Mouse (Mus musculus) frontal cortex, postnatal 10 days (tissue): ENCODE measurements at regions not wholly inside any gene's neighbourhood (a gene's known extent, or its start where the extent isn't known, plus 50 kb on each side); places are given as distances from the start of the nearest gene placed in this dataset.

Experiments used
- DNase-seq, 2 experiments: peaks; one replicate each; pipeline ENCODE4 v3.0.0; 2022; ENCODE audit warnings: low spot score in 2 of 2, mixed read lengths in 1 of 2

- DNase-seq = no peak
Observed at GRCm38 (mm10) chr2:51014232-51014631, 134.7 kb downstream of the Rnd3 start.

DNA sequence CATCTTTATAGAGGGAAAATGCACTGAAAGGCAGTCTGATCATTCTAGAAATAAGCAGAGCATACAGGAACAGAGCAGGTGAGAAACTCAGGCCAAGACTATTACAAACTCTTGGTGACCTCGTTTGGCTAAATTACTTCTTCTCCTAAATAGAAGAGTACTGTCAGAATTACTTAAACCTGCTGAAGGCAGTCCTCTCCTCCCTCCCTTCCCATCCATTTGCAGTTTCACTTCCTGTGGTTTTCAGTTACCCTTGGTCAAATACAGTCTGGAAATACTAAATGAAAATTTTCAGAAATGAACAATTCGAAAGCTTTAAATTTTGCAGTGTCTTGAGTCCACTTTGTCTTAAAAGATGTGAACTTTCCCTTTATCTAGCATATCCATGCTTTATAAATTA lies 135.8 kb downstream of the Rnd3 start:
- DNase-seq = no peak

DNA sequence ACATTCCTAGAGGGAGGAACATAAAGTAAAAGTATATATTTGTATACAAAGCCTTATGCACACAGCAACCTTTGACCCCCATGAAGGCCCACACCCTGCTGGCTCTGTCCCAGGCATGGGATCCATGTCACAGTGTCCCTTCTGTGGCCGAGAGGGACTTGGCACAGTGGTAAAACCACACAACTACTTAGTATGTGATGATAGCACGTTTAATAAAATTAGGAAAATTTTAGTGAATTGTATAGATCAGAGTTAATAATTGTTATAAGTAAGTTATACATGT lies 140.7 kb downstream of the Rnd3 start:
- DNase-seq = no peak

DNA sequence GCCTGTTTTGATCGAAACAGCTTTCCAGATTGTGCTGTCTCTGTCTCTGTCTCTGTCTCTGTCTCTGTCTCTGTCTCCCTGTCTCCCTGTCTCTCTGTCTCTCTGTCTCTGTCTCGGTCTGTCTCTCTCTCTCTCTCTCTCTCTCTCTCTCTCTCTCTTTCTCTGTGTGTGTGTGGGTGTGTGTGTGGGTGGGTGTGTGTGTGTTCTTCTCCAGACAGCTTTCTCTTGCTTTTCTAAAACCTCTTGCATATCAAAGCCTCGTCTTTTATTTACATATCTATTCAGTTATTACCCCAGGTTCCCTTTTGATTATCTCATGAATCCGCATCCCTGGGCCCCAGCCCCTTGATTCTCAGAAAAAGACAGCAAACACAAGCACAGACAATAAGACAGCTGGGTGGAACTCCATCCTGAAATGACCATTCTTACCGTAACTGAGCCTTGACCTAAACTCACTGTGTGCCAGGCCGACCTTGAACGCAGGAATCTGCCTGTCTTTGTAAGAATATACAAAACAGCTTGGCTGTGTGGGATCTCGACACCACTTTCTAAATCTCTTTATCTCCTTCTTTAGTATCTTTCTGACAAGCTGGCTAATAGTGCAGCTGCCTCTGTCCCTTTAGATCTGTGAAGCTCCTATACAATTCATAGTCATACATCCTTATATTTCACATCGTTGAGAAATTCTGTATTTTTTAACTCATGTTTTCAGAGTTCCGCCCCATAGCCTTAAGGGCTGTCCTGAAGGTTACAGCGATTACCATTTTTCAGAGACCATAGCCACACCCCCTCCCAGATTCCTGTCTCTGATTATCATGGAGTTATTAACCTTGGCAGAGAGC lies 141.3 kb downstream of the Rnd3 start:
- DNase-seq = no peak

- no peak for DNase-seq
Observed at GRCm38 (mm10) chr2:51006818-51007217, 142.1 kb downstream of the Rnd3 start.

GRCm38 (mm10) chr2:51001548-51001947 lies 147.4 kb downstream of the Rnd3 start:
- no peak for DNase-seq

GRCm38 (mm10) chr2:50983883-50984410 lies 165.0 kb downstream of the Rnd3 start:
- DNase-seq = no peak

DNA sequence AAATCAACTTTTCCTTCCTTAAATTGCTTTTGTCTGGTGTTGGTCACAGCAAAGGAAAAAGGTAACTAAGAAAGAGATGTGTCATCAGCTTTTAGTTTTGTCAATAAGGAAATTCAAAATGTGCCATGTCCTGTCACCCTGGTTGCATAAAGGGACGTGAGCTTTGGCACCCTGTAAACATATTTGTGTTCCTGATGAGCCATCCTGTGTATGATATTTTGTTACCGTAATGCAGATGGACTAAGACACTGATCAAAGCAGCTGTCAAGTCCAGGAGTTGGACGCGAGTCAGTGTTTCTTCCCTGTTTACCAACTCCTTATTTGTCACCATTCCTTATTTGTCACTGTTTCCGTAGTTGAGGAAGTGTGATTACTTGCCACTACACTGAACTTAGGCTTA lies 166.3 kb downstream of the Rnd3 start:
- no peak for DNase-seq

GRCm38 (mm10) chr2:50978356-50978755 lies 170.6 kb downstream of the Rnd3 start:
- DNase-seq = no peak

DNA sequence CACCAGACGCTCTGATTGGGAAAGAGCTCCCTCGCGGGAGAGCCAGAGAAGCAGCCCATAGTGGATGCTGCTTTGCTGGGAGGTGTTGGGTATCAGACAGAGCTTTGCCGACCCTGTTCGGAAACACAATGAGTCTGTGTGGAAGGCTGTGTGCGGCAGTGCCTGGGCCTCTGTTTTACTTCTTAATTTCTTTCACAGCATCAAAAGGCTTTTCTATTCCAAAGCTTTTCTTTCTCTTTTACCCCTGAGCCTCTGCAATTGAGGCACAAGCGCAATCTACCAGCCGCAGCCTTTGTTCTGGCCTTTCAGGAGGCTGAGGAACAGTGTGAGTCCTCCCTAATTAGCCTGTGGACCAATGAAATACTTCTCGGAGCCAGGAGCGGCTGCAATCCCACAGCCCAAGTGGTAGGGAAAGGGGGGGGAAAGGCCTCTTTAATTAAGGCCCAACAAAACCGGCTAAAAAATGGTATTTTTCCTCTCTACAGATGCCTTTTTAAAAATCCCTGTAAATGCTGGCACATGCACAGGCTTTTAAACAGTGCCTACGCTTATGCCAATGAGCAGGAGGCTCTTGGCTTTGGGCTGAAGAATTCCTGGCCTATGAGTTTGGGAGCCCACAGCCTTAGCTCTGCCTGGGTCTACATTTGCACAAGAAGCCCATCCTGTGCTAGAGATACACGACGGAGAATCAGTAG lies 177.6 kb downstream of the Rnd3 start:
- DNase-seq = peak; percentile 25 to 27

DNA sequence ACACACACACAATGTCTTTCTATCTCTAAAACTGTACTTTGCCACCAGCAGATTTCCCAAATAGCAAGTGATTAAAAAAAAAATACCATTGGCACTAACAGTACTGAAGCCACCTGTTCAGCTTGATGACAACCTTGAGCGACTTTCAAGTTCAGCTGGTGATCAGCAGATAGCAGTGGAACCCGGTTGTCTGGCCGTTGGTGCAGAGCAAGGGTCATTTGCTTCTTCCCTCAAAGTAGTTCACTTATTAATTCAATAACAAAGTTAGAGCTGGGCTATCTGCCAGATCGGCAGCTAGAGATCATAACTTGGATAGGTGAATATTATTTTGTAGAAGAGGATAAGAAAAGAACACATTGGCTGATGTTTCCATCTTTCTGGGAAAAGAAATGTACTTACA lies 180.5 kb downstream of the Rnd3 start:
- DNase-seq = no peak

DNA sequence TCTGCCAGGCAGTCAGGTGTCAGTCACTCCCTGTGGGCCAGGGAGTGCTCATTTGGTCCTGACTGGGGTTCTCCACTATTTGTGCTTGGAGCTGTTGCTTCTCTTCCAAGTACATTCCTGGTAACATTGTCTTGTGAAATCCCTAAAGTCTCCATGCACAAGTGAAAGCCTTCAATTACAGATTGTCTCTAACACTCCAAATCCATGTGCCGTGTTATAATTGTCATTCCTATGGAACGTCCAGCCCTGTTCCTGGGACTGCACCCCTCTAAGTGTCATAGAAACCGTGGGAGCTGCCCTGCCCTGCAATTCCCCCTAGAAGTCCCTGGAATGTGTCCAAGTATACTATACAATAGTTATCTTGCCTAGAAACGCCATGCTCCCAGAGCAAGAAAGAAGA lies 181.1 kb downstream of the Rnd3 start:
- no peak for DNase-seq

GRCm38 (mm10) chr2:50967133-50967532 lies 181.8 kb downstream of the Rnd3 start:
- DNase-seq = no peak

GRCm38 (mm10) chr2:50965485-50966017 lies 183.4 kb downstream of the Rnd3 start:
- DNase-seq = no peak

DNA sequence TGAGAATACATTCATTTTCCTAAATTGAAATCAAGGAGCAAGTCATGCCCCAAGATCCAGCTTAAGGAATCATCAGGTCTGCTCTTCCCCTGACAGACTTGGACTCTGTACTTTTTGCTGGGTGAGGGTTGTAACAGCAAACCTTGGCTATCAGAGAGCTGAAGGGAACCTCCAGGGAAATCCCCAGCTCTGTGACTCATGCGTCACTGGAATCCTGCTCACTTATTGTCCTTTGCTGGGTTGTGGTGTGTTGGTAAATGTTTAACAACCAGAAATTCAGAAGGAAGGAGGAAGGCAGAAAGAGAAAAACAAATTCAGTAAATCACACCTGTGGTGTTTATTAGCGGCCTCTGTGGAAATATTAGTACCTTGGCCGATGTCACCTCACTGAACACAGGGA lies 184.8 kb downstream of the Rnd3 start:
- no peak for DNase-seq

DNA sequence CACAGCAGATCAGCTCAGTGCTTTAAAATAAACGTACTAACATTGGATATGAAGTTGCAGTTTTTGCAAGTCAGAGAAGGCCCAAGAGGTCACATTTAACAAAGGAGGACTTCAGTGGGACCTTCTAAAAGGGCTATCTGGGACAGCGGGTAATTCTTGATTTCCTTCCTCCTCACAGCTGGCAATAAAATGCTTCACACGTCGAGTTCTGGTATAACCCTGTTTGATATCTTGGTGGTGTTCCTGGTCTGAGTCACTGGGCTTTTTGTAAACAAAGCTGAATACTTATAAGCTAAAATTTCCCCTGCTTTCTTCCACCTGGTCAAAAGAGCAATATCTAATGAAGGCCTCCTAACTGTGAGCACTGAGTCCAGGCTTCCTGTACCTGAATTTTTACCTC lies 187.9 kb downstream of the Rnd3 start:
- DNase-seq = no peak

- DNase-seq = no peak
Observed at GRCm38 (mm10) chr2:50959323-50959722, 189.6 kb downstream of the Rnd3 start.

DNA sequence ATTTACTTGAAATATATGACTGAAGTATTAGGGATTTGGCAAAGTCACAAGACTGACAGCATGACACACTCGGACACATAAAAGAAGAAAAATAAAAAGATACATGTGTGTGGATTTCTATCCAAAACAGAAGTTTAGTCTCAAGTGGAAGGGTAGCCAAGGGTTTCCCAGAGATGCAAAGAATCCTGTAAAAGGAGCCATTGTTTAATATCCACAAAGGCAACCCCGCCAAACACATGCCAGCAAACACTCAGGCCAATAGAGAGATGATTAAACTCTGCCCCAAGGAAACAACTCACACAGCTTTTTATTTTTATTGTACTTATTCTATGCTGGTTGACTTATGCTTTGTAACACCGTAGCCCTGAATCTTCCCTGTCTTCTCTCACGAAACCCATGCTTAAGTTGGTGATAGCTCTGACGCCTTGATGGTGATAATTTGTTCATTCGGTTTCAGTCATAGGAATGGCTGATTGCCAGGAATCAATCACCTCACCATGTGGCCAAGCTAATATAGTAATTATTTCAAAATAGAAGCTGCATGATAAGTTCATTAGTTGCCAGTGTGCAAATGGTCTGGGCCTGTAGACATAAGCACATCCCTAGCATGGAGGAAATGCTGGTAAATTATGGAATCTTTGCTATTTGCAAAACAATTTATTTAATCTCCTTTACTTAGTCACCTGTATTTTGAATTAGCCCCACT lies 194.4 kb downstream of the Rnd3 start:
- DNase-seq = no peak

- no peak for DNase-seq
Observed at GRCm38 (mm10) chr2:50951027-50951426, 197.9 kb downstream of the Rnd3 start.

GRCm38 (mm10) chr2:50949717-50950116 lies 199.2 kb downstream of the Rnd3 start:
- DNase-seq = no peak

DNA sequence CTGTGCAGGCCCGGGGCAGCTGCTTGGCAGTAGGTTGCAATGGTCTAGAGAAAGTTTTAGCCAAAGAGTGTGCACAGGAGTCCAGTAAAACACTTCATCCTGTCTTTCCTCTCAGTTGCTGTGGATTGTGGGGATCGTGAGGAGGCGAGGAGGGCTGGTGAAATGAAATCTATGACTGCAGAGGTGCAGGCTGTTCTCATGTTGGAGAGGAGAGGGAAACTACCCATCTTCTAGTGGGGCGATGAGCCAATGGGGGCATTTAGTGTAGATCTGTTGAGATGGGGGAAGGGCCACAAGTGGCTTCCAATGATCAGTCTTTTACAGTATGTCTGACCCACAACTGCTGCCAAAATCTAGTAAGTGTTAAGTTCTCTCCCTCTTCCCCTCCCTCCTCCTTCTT lies 203.4 kb downstream of the Rnd3 start:
- DNase-seq = no peak

DNA sequence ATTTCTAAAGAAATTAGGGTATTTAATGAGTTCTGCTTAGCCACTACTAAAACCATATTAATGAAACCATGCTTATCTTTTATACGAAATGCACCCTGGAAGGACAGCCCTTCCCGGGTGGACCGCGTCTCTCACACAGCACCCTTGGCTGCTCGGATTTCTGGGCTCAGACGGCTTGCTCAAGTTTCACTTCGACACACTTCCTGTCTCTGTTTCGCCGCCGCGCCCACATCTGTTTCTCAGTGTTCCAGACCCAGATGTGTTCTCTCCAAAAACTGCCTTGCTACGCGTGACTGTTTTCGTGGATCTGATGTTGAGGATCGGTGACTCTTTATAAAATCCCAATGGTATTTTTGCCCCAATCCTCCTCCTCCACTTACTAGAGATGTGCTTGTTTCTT lies 205.7 kb downstream of the Rnd3 start:
- DNase-seq = no peak
